Mouse (Mus musculus) liver (tissue): ENCODE results near the gene Spata21.
A peak's percentile ranks its signal among the peaks of the same experiment; 100 is the strongest.

Experiments
- DNase-seq: peaks from one replicate; pipeline ENCODE4 v3.0.0-alpha.2; 2020; ENCODE audit warnings: mixed read lengths

Gene Spata21

DNA sequence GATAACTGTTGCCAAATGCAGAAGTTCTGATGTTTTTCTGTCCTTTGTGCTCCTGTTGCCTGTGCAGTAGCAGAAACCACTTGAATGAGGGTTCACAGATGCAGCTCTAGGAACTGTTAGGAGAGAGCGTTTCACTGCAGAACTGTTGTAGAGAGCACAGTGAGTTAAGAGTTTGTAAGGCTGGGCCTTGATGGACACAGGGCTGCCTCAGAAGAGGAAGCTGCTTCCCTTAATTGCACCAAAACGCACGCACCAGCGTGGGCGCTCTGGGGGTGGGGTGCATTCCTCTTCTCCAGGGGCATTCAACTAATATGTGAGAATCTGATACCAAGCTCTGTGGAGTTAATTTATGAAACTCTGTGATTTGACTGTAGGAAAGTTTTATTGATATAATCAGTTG, 71.5 kb downstream of the Spata21 start:
- no peak for DNase-seq

DNA sequence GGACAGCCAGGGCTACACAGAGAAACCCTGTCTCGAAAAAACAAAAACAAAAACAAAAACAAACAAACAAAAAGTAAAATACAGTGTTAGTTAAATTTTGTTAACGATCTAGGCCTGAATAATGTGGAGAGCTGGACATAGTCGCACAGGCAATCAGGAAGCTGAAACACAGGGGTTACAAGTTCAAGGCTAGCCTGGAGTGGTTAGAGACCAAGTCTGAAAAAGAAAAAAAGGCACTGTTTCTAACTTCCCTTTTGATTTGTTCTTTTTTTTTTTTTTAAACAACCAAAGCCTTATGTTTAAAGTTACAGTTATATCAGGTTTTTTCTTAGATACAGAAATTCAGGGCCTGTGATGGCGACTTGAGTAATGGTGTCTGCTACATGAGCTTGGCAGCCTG, 72.1 kb downstream of the Spata21 start:
- DNase-seq = no peak

DNA sequence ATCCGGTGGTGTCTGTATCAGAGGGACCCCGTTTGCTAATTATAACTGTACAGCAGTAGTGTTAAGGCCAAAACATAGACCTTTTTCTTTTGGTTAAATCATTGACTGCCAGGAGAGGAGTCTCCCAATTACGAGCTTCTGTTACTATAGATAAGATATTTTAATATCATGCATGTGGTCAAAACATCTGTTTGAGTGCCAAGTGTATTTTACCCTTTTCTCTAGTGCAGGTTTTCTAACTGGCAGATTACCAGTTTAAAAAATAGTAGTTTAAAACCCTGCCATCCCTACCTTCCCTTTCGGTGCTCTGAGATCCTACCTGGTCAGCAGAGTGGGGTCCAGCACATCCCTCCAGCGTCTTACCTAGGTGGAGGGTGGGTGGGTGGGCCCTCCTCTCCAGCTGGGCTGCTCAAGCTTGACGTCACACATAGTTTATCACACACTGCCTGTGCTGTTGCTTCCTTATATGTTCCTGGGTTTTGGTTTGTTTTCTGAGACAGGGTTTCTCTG, 73.6 kb downstream of the Spata21 start:
- peak; percentile 53 for DNase-seq
